Mouse (Mus musculus) forebrain, embryonic 14.5 days (tissue): ENCODE results near the gene Msmp. TPM values are rescaled to one million over a fixed set of nuclear protein-coding genes. Genes with fewer than 3 reads are reported as not detected.
"Not testable (repeated sequence)": the region's sequence is repeated elsewhere in the genome, so short reads cannot be mapped to it uniquely, and the experiment has no call there.

Experiments
- ATAC-seq: fragments of 200-750 bp; cut with Nextera tagmentation; 2 replicates; pipeline ENCODE4 v1.8.0; 2017; ENCODE audit warnings: mild to moderate bottlenecking, moderate library complexity
- DNase-seq: peaks from one replicate; pipeline ENCODE4 v3.0.0-alpha.2; 2015; ENCODE audit warnings: low spot score
- H3K27ac ChIP-seq: fragments of 300-500 bp; sonication (generic); 2 replicates; pipeline ENCODE4 v1.5.1; 2014; ENCODE audit warnings: low read depth, mild to moderate bottlenecking, control low read depth, low read length, moderate library complexity
- H3K27me3 ChIP-seq: fragments of 300-500 bp; sonication (generic); replicated peaks from 2 replicates; pipeline ENCODE4 v1.6.1; 2014; ENCODE audit warnings: low read length, control low read depth, mixed read lengths; ENCODE audit not compliant: control insufficient read depth, insufficient read depth
- H3K36me3 ChIP-seq: fragments of 300-500 bp; sonication (generic); 2 replicates; pipeline ENCODE4 v1.6.1; 2014; ENCODE audit warnings: low read length, control low read depth; ENCODE audit not compliant: control insufficient read depth, insufficient read depth
- H3K4me1 ChIP-seq: fragments of 300-500 bp; sonication (generic); 2 replicates; pipeline ENCODE4 v1.6.1; 2014; ENCODE audit warnings: antibody characterized with exemption, low read length, control low read depth; ENCODE audit not compliant: control insufficient read depth, insufficient read depth
- H3K4me2 ChIP-seq: fragments of 300-500 bp; sonication (generic); 2 replicates; pipeline ENCODE4 v1.6.1; 2014; ENCODE audit warnings: mild to moderate bottlenecking, control low read depth, low read length
- H3K4me3 ChIP-seq: fragments of 300-500 bp; sonication (generic); 2 replicates; pipeline ENCODE4 v1.5.1; 2014; ENCODE audit warnings: low read depth, low read length, control low read depth
- H3K9ac ChIP-seq: fragments of 300-500 bp; sonication (generic); 2 replicates; pipeline ENCODE4 v1.6.1; 2014; ENCODE audit warnings: mild to moderate bottlenecking, low read length, control low read depth, moderate library complexity
- H3K9me3 ChIP-seq: fragments of 300-500 bp; sonication (generic); replicated peaks from 2 replicates; pipeline ENCODE4 v1.6.1; 2016; ENCODE audit warnings: low read length, control low read depth, mixed read lengths; ENCODE audit not compliant: control insufficient read depth
- WGBS: fragments of 180-500 bp; shearing (Covaris S2); extraction: QIAGEN DNeasy Blood & Tissue Kit; methylation state at CpG from one replicate; pipeline ENCODE4 v1.1.7; 2014; 5-methylcytosine and 5-hydroxymethylcytosine counted together
- polyA plus RNA-seq: library from polyadenylated mRNA; unstranded; fragments of >200 nt; fragmentation: Nextera tagmentation; extraction: Ambion mirVana; gene quantifications from 2 replicates; pipeline ENCODE4 v1.2.1, GENCODE M21; 2014

Msmp gene
- polyA plus RNA-seq, 1 experiment from 2014 or later = 0.37 TPM

DNA sequence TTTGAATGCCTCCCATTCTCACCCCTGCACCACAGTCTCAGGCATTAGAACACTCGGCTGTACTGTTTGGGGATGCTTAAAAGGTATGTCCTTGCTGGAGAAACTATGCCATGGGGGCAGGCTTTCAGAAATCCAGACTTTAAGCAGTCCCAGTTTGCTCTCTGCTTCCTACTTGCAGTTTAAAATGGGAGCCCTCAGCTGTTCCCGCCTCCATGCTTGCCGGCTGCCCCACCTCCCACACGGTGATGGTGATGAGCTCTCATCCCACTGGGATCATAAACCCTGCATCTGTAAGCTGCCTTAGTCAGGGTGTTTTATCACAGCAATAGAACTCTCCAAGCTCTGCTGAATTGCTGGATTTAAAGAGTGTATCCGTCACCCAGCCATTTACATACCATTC is 31.9 kb downstream of the Msmp start:
- Histone ChIP-seq H3K4me3 (no peak overlapping the region), H3K4me2 (no peak overlapping the region), H3K9me3 (no peaks in the 10 kb centered on the region), H3K9ac (no peak overlapping the region), H3K36me3 (peaks cover 95% of the 10 kb centered on the region), H3K4me1 (no peaks in the 10 kb centered on the region), H3K27ac (no peak overlapping the region), H3K27me3 (no peaks in the 10 kb centered on the region)
- DNase-seq (no peak), ATAC-seq (no peak)
- 99% methylated on average over 5 of the region's 5 CpGs for WGBS

DNA sequence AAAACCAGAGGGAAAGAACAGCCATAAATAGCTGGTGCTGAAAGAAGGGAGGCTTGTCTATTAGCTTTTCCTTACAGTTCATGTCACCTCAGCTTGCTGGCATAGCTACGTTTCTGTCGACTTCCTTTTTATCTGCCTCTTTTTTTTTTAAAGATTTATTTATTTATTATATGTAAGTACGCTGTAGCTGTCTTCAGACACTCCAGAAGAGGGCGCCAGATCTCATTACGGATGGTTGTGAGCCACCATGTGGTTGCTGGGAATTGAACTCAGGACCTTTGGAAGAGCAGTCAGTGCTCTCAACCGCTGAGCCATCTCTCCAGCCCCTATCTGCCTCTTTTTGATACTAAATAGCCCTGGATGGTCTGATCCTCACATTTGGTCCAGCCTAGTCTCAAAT is 32.4 kb downstream of the Msmp start:
- not testable (repeated sequence) for H3K9ac ChIP-seq, H3K9me3 ChIP-seq, H3K4me3 ChIP-seq, H3K27ac ChIP-seq, ATAC-seq, H3K27me3 ChIP-seq, H3K4me1 ChIP-seq, H3K4me2 ChIP-seq, DNase-seq
- 88% methylated on average over 6 of the region's 6 CpGs for WGBS
- peaks cover 99% of the 10 kb centered on the region for H3K36me3 ChIP-seq

DNA sequence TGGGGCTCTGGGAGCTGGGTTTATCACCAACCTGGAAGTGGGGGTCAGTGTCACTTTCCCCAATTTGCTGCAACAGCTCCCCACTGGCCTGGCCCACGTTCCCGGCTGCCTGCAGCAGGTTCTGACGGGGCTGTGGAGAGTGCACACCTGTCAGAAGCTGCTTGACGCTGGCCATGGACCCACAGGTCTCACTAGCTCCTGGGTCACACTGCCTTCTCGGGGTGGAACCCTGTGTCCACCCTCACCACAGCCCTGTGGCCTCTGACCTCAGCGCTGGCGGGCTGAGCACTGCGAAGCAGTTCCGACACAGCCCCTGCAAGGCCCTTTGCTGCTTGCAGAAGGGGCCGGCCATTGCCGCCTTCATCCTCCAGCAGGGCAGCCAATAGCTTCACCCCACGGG is 35.2 kb downstream of the Msmp start:
- Histone ChIP-seq H3K4me2 (no peak overlapping the region), H3K9me3 (no peaks in the 10 kb centered on the region), H3K27me3 (no peaks in the 10 kb centered on the region), H3K4me1 (no peaks in the 10 kb centered on the region), H3K27ac (no peak overlapping the region), H3K4me3 (no peak overlapping the region), H3K9ac (no peak overlapping the region), H3K36me3 (peaks cover 100% of the 10 kb centered on the region)
- ATAC-seq (no peak), DNase-seq (no peak)
- 94% methylated on average over 12 of the region's 12 CpGs for WGBS

DNA sequence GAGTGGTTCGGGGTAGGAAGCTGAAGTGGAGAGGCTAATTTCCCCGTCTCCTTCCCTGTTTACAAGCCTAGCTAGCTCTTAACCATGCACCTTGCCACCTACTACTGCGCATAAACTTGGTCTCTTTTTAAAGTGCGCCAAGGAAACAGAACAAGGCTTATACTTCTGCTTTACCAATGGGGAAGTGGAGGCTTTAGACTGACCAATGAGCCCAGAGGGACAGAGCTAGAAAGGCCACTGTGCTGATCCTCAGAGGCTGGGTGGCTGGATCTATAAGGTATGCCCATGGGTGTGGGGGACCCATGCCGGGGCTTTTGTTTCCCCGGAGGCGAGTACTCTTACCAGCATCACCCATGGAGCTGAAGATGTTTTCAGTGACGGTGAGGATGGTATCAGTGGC is 37.1 kb downstream of the Msmp start:
- H3K4me1 ChIP-seq = no peaks in the 10 kb centered on the region
- ATAC-seq (no peak), DNase-seq (no peak)
- no peak overlapping the region for H3K27ac ChIP-seq
- H3K36me3 ChIP-seq = peaks cover 100% of the 10 kb centered on the region
- H3K9me3 ChIP-seq = no peaks in the 10 kb centered on the region
- H3K4me3 ChIP-seq = no peak overlapping the region
- H3K9ac ChIP-seq = no peak overlapping the region
- 97% methylated on average over 8 of the region's 8 CpGs for WGBS
- H3K27me3 ChIP-seq = no peaks in the 10 kb centered on the region
- no peak overlapping the region for H3K4me2 ChIP-seq

DNA sequence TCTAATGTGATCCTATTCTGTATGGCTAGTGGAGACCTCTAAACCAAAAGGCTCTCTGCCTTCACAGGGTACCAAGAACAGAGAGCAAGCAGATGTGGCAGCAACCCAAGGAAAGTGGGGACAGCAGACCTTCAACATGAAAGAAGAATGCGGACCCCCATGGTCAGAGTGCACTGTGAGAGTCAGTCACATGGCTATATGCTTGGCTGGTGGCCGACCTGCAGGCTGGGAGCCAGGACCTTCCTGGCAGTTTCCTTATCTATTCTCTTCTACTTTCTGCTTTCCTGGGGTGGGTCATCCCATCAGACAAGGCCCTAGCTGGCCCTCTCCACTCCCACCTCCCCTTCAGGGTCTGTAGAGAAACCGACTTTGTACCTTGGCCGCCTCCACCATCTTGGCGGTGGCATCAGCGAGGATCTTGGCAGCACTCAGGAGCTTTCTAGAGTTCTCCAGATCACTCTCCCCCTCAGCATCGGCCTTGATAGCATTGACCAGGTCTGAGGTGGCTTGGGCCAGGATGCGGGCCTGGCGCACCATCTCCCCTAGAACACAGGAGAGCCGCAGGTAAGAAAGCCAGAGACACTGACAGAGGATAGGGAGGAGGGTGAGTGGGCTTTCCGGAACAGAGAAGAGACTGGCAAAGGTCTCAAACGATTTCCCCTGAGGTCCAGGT is 37.8 kb downstream of the Msmp start:
- ATAC-seq = no peak
- Histone ChIP-seq H3K27ac (no peak overlapping the region), H3K4me2 (no peak overlapping the region), H3K4me3 (no peak overlapping the region), H3K9me3 (no peaks in the 10 kb centered on the region), H3K27me3 (no peaks in the 10 kb centered on the region), H3K4me1 (no peaks in the 10 kb centered on the region), H3K9ac (no peak overlapping the region), H3K36me3 (peaks cover 100% of the 10 kb centered on the region)
- DNase-seq = no peak
- 92% methylated on average over 12 of the region's 12 CpGs for WGBS

DNA sequence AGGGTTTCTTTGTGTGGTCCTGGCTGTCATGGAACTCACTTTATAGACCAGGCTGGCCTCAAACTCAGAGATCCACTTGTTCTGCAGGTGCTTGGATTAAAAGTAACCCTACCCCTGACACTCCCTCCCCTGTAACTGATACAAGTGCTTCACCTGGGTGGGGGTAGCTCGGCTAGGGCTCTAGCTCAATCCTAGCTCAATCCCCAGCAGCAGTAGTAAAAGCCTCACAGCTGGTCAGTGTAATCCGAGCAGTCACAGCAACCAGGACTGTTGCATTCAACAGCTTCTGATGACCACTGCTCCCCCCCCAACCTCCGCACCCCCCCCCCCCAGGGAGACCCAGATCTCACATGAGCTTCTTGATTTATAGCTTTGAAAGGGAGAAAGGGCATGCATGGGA is 42.2 kb downstream of the Msmp start:
- DNase-seq = no peak
- ATAC-seq = no peak
- Histone ChIP-seq H3K4me3 (no peak overlapping the region), H3K27ac (no peak overlapping the region), H3K36me3 (peaks cover 98% of the 10 kb centered on the region), H3K4me1 (no peaks in the 10 kb centered on the region), H3K27me3 (no peaks in the 10 kb centered on the region), H3K9ac (no peak overlapping the region), H3K4me2 (no peak overlapping the region), H3K9me3 (no peaks in the 10 kb centered on the region)
- 67% methylated on average over 3 of the region's 3 CpGs for WGBS

DNA sequence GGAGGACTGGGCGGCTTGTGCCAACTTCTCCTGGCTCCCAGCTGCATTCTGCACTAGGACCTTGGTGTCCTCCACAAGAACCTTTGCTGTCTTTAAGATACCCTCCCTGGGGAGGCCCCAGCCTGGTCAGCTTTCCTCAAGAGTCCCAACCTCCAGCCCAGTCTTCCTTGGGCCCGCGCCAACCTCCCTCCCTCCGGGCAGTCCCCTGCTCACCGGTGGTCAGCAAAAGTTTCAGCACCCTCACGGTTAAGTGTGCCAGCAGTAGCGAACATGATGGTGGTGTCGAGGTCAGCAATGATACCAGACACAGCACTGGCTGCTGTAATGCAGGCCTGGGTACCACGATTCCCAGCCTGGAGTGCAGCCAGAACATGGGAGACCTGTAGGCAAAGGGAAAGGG is 48.3 kb downstream of the Msmp start:
- Histone ChIP-seq H3K4me3 (no peak overlapping the region), H3K36me3 (peaks cover 98% of the 10 kb centered on the region), H3K9me3 (no peaks in the 10 kb centered on the region), H3K4me2 (no peak overlapping the region), H3K4me1 (no peaks in the 10 kb centered on the region), H3K27ac (no peak overlapping the region), H3K9ac (no peak overlapping the region), H3K27me3 (no peaks in the 10 kb centered on the region)
- DNase-seq (no peak), ATAC-seq (no peak)
- 95% methylated on average over 9 of the region's 9 CpGs for WGBS

DNA sequence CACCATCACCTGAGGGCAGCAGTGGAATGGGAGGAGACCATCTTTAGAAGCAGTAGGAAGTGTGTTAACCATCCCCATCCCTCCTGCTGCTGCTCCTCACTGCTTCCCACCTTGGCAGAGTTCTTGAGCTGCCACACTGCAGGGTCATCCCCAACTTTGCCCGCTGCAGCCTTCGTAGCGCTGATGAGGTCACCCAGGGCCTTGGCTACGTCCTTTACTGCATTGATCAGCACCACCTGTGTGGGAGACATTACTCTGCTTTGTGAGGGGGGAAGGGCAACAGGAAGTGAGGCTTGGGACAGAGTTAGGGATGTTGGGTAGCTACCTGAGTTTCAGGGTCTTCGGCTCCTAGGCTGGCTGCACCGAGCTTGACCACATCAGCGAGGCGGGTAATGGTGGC is 48.7 kb downstream of the Msmp start:
- no peak for ATAC-seq
- H3K27ac ChIP-seq = no peak overlapping the region

DNA sequence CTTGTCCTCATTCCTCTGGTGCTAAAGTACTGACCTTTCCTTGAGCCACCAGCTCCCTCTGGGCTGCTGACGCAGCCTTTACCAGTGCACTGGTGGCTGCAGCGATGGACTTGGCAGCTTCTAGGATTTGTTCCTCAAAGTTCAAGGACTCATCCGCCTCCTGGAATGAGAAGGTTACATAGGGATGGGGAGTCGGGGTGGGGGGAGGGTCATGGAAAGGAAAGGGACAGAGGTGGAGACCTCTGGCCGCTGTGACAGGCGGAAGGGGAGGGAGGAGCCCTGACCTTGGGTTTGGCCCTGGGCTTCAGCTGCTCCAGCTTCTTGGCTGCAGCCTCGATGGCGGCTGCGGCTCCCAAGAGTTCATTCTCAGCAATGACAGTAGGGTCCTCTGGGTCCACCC is 51.0 kb downstream of the Msmp start:
- Histone ChIP-seq H3K4me3 (no peak overlapping the region), H3K9me3 (no peaks in the 10 kb centered on the region), H3K27ac (no peak overlapping the region), H3K27me3 (no peaks in the 10 kb centered on the region), H3K36me3 (peaks cover 73% of the 10 kb centered on the region), H3K4me2 (no peak overlapping the region), H3K9ac (no peak overlapping the region), H3K4me1 (no peaks in the 10 kb centered on the region)
- 88% methylated on average over 9 of the region's 9 CpGs for WGBS
- ATAC-seq = no peak
- no peak for DNase-seq

More for the DNA sequence above, 48.7 kb downstream of the Msmp start:
- H3K4me3 ChIP-seq = no peak overlapping the region
- no peaks in the 10 kb centered on the region for H3K9me3 ChIP-seq
- H3K4me2 ChIP-seq = no peak overlapping the region
- H3K9ac ChIP-seq = no peak overlapping the region
- peaks cover 97% of the 10 kb centered on the region for H3K36me3 ChIP-seq
- DNase-seq = no peak
- WGBS = 98% methylated on average over 8 of the region's 8 CpGs
- H3K4me1 ChIP-seq = no peaks in the 10 kb centered on the region
- no peaks in the 10 kb centered on the region for H3K27me3 ChIP-seq
